Mouse (Mus musculus) thymus, adult 2 months (tissue): ENCODE measurements around the gene Gtdc1.

Experiments
- CTCF ChIP-seq: fragments of 200-500 bp; IDR thresholded peaks from 2 replicates; pipeline ENCODE4 v1.5.1; 2012; ENCODE audit warnings: mild to moderate bottlenecking, control low read depth, low read length, moderate library complexity, borderline replicate concordance; ENCODE audit not compliant: control insufficient read depth, poor library complexity, insufficient read depth; ENCODE audit errors: extremely low read depth
- POLR2A ChIP-seq: fragments of 200-500 bp; IDR thresholded peaks from 2 replicates; pipeline ENCODE4 v1.6.1; 2012; ENCODE audit warnings: mild to moderate bottlenecking, low read length, control low read depth, moderate library complexity; ENCODE audit not compliant: control insufficient read depth, poor library complexity, insufficient read depth; ENCODE audit errors: extremely low read depth

DNA sequence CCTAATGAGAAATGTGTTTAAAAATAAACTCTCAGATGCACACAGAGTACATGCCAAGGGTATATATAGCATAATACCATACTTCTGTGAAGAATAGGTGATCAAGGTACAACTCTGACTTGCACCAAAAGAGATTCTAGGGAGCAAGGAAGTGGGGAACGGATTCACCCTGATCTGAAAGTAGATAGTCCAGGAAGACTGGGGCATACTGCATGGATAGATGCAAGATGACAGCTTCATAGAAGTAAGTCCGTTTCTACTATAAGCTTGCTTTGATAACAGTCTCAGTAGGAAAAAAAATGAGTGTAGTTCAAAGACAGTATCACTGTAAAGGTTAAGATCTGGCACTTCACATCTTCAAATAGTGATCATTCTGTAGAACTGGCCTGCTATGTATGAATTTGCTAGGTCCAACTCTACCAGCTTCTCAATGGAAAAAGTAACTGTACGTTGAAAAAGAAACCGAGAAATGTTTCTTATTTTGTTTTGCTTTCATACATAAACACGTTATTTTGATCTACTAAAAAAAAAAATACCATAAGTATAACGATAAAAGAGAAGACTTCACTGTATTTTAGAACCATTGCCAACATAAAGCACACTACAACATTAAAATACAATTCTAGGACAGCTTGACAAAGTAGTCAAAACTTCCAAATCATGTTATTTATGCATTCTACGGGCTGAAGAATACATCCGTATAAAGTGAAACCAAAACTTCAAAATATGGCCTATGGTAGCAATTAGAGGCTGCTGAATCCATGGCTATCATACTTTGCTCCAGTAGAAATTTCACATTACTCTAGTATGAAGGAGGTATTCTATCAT is 4.2 kb downstream of the Gtdc1 start:
- TF ChIP-seq CTCF (no peak), POLR2A (no peak)
